Mouse (Mus musculus) T-cell, adult 2 months (primary cell): ENCODE measurements around the gene Dmrt1.

Source experiments
- DNase-seq: peaks from one replicate; pipeline ENCODE4 v3.0.0; 2022; ENCODE audit warnings: low spot score

The Dmrt1 gene

DNA sequence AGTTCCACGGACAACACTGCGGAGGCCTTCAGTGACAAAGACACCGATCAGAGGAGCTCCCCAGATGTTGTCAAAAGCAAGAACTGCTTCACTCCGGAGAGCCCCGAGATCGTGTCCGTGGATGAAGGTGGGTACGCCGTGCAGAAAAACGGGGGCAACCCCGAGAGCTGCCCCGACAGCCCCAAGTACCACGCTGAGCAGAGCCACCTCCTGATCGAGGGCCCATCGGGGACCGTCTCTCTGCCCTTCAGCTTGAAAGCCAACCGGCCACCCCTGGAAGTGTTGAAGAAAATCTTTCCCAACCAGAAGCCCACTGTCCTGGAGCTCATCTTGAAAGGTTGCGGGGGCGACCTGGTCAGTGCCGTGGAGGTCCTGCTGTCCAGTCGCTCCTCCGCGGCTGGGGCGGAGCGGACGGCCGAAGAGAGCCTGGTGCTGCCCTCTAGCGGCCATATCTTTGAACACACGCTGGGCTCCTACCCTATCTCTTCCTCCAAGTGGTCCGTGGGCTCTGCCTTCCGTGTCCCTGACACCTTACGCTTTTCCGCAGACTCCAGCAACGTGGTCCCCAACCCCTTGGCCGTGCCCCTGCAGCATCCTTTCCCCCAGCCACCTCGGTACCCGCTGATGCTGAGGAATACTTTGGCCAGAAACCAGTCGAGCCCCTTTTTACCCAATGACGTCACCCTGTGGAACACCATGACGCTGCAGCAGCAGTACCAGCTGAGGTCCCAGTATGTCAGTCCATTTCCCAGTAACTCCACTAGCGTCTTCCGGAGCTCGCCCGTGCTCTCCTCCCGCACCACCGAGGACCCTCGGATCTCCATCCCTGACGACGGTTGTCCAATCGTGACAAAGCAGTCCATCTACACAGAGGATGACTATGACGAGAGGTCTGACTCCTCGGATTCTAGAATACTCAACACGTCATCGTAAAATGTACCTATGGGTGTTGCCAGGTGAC lies 117.2 kb downstream of the Dmrt1 start:
- DNase-seq = no peak

DNA sequence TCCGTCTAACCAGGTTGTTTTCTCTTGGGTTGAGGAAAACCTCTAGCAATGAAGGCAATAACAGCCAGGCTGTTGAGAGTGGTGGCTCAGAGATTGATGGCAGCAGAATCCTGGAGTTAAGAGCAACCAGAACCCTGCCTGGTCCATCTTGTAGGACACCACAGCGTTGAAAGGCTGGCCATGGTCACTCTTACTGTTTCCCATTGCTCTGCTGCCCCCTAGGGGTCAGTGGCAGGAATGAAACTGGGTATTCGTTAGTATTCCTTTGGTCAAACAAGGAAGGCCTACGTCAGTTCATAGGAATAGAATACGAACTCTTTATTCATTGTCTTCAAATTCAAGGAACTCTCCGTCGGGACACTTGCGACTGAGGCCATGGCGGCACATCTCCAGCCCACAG lies 123.1 kb downstream of the Dmrt1 start:
- no peak for DNase-seq

DNA sequence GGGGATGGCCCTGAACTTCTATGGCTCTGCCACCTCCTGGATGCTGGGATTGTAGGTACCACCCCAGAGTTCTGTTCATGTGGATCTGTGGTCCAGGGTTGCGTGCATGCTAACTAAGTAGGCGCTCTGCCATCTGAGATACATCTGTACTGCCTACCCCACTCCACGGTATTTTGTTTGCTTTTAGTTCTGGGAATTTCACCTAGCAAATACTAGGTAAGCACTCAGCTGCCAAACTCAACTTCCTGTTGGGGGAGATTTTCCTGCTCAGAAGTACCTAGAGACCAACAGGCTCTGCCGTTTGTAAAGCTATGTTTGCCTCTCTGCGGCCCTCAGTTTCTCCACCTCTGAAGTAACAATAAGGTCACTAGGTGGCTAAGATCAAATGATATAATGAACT lies 129.7 kb downstream of the Dmrt1 start:
- DNase-seq = no peak

DNA sequence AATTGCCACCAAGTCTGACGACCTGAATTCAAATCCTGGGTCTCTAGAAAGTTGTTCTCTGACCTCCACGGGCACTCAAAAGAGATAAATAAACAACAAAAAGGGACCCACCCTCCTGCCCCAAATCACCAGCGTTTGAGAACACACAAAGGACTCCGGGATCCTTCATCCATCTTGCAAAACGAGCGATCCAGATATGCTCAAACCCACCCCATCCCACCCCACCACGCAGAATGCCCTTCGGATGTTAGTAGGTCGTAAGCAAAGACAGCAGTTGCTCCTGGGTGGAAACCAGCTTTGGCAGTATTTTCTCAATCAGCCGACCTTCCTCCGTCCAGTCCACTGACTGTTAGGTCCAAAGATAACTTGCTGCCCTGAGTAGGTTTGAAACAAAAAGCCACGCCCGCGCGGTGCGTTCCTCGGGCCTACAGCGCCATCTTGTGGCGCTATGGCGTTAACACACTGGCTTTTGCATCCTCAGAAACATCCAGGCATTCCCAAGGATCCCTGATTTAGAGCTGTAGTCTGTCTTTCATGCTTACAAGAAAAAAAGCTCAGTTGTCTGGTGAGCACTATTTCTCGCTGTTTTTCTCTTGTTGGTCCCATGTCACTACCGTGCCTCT lies 130.3 kb downstream of the Dmrt1 start:
- no peak for DNase-seq

DNA sequence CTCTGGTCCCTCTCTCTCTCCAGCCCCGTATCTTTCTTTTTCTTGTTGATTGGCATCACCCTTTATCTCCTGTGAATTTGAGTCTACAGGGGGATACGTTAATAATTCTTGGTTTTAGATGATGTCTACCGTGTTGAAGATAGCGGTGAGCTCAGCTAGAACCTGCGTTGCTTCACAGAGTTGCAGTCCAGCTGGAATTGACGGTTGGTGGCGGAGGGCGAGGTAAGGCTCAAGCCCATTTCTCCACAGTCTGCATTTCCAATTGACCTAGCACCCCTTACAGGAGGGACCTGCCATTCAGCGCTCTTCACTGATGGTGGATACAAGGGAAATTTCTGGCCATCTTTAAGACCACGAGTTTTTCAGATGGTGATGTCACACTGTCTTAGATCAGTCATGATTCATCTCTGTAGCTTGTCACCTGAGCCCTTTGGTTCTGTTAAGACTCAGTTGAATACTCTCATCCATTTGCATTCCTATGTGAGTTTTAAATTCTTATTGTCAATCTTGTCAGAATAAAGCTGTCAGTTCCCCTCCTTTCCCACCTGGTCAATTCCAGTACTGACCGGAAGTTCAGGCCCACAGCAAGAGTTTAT lies 133.4 kb downstream of the Dmrt1 start:
- no peak for DNase-seq

DNA sequence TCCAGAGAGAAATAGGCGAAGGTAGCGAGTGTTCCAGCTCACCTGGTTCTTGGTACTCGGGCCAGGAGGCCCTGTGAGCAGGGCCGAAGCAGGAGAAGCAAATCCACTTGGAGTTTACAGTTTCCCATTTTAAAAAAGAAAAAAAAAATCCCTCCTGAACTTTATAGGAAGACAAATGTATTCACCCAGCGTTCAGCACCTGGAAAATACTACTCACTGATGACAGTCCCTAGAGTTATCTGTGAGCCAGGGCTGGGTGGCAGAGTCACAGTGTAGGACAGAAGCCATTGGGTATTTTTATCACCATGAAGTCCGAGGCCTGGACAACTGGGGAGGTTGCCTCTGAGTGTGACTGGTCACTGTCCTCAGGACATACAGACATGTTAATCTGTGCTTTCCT lies 136.4 kb downstream of the Dmrt1 start:
- DNase-seq = no peak

DNA sequence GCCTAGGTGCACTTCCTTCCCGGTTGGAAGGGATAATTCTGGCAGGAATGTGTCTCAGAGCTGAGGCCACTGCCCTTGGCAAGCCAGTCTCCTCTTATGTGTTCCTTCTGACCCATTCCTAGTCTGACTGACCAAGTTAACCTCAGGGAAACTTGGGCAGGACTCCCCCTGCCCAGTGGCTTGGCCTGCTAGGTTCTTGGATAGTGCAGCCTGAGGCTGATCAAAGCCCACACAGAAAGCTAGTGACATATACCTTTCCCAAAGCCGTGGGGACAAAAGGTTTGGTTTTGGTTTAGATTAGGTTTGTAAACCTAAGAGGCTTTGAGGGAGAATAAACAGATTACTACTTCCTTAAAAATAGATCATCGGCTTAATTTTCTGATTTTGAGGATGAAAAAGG lies 141.7 kb downstream of the Dmrt1 start:
- no peak for DNase-seq

DNA sequence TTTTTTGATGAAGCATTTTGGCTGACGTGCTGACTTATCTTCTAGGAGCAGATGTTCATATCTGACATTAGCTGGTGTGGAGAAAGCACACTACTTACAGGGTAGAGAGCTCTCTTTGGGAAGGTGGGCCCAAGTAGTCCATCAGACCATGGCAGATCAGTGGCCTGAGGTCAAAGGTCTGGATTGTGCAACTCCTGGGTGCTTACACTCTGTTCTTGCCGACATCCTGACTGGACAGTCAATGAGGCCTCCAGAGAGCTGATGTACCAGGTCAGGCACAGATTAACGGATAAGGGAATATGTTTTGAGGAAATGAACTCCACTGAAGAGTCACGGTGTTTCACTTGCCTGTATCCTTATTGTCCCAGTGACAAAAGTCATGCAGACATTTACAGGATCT lies 143.3 kb downstream of the Dmrt1 start:
- no peak for DNase-seq

DNA sequence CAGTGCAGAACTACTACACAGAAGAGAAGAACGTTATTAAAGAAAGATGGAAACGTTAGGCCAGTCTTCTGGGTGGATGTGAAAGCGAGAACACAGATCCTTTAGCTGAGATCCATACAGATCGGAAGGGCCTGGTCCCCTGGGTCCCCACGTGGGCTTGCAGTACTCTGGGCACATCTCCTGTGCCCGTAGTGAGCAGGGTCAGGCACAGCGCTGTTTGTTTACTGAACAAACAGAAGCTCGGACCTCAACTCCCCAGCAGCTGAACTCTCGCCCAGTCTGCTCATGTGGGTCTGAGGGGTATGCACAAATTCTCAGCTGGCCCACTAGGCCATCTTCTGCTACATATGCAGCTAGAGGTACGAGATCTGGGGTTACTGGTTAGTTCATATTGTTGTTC lies 145.1 kb downstream of the Dmrt1 start:
- no peak for DNase-seq

DNA sequence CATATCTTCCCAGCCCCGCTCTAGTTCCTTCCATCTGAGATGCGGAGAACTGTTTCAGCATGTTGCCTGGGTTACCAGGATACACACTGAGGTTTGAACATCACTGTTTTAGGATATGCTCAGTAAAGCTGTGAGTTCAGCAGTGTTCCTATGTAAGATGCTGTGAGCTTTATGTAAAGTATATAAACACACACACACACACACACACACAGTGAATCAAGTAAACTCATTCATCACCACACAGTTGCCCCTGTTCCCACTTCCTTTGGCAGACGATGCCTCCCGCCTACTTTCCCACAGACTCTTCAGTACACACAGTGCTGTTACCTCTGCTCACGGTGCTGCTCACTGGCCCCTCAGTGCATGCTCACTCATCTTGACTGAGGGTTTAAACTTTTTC lies 147.1 kb downstream of the Dmrt1 start:
- no peak for DNase-seq
